Mouse (Mus musculus) CH12.LX (cell line): ENCODE results near the gene Fhit. TPM values are rescaled to one million over a fixed set of nuclear protein-coding genes. Genes with fewer than 3 reads are reported as not detected.

Experiments
- DNase-seq: peaks from one replicate; pipeline ENCODE4 v3.0.0-alpha.2; 2013; ENCODE audit errors: extremely low read depth
- H3K27ac ChIP-seq: 2 replicates; pipeline ENCODE4 v1.5.1; 2012; ENCODE audit warnings: low read depth, mild to moderate bottlenecking, control low read depth, moderate library complexity; ENCODE audit not compliant: insufficient read depth
- H3K27me3 ChIP-seq: replicated peaks from 2 replicates; pipeline ENCODE3; 2012; ENCODE audit warnings: inconsistent platforms
- H3K36me3 ChIP-seq, 2 experiments: replicated peaks in 1 of 2; 2 replicates each; pipeline versions ENCODE3 to v1.6.1; 2012; ENCODE audit warnings: inconsistent platforms in 1 of 2, low read length in 1 of 2, mild to moderate bottlenecking in 1 of 2, mixed read lengths in 1 of 2, moderate library complexity in 1 of 2; ENCODE audit not compliant: control insufficient read depth in 1 of 2, insufficient read depth in 1 of 2
- H3K4me1 ChIP-seq, 2 experiments: 2 replicates each; pipeline ENCODE4 v1.6.1; 2012; ENCODE audit warnings: inconsistent platforms in 1 of 2, moderate library complexity in 1 of 2; ENCODE audit not compliant: insufficient read depth in 2 of 2, control insufficient read depth in 1 of 2
- H3K4me2 ChIP-seq: 2 replicates; pipeline ENCODE4 v1.6.1; 2012; ENCODE audit warnings: low read depth, mild to moderate bottlenecking, control low read depth; ENCODE audit not compliant: poor library complexity, insufficient read depth, severe bottlenecking
- H3K4me3 ChIP-seq, 3 experiments: fragments of 150-350 bp in 1 of 3; sonication (generic) in 1 of 3; replicated peaks in 1 of 3; 2 replicates each; pipeline versions ENCODE3 to v1.5.1; 2011 to 2012; ENCODE audit warnings: low read depth in 2 of 3, low read length in 2 of 3, mild to moderate bottlenecking in 2 of 3, moderate library complexity in 2 of 3, control low read depth in 1 of 3, improper control_type of control experiment in 1 of 3, inconsistent platforms in 1 of 3, mixed read lengths in 1 of 3; ENCODE audit not compliant: poor library complexity in 1 of 3
- H3K79me2 ChIP-seq: replicated peaks from 2 replicates; pipeline ENCODE4 v1.6.1; 2012; ENCODE audit warnings: mild to moderate bottlenecking, moderate library complexity; ENCODE audit not compliant: control insufficient read depth, poor library complexity, insufficient read depth, severe bottlenecking; ENCODE audit errors: extremely low read depth
- H3K9ac ChIP-seq: 2 replicates; pipeline ENCODE4 v1.6.1; 2012; ENCODE audit warnings: low read depth, mild to moderate bottlenecking, control low read depth, moderate library complexity; ENCODE audit not compliant: insufficient read depth
- H3K9me3 ChIP-seq: replicated peaks from 2 replicates; pipeline ENCODE3; 2012; ENCODE audit warnings: low read length, inconsistent platforms, mixed read lengths
- BHLHE40 ChIP-seq: IDR thresholded peaks from 2 replicates; pipeline ENCODE4 v1.6.1; 2011; ENCODE audit warnings: mild to moderate bottlenecking, low read depth, low read length, improper control_type of control experiment
- CHD1 ChIP-seq: IDR thresholded peaks from 2 replicates; pipeline ENCODE4 v1.6.1; 2012; ENCODE audit warnings: low read depth, low read length, improper control_type of control experiment, inconsistent platforms
- CHD2 ChIP-seq: IDR thresholded peaks from 2 replicates; pipeline ENCODE4 v1.6.1; 2011; ENCODE audit warnings: low read length, improper control_type of control experiment
- E2F4 ChIP-seq: IDR thresholded peaks from 2 replicates; pipeline ENCODE4 v1.6.1; 2011; ENCODE audit warnings: low read depth, low read length, improper control_type of control experiment; ENCODE audit not compliant: insufficient replicate concordance
- ETS1 ChIP-seq: conservative IDR thresholded peaks from 2 replicates; pipeline ENCODE4 v1.6.1; 2012; ENCODE audit warnings: low read depth, mild to moderate bottlenecking, inconsistent platforms, low read length, improper control_type of control experiment, moderate library complexity
- HCFC1 ChIP-seq: IDR thresholded peaks from 2 replicates; pipeline ENCODE4 v1.6.1; 2012; ENCODE audit warnings: low read depth, mild to moderate bottlenecking, inconsistent platforms, low read length, improper control_type of control experiment
- JUN ChIP-seq: IDR thresholded peaks from 2 replicates; pipeline ENCODE4 v1.6.1; 2011; ENCODE audit warnings: low read depth, mild to moderate bottlenecking, low read length, improper control_type of control experiment, moderate library complexity; ENCODE audit not compliant: insufficient read depth
- MAX ChIP-seq: IDR thresholded peaks from 2 replicates; pipeline ENCODE4 v1.6.1; 2011; ENCODE audit warnings: low read length, improper control_type of control experiment
- NELFE ChIP-seq: IDR thresholded peaks from 2 replicates; pipeline ENCODE4 v1.6.1; 2011; ENCODE audit warnings: low read depth, low read length, improper control_type of control experiment
- RAD21 ChIP-seq: IDR thresholded peaks from 2 replicates; pipeline ENCODE4 v1.6.1; 2011; ENCODE audit warnings: low read depth, mild to moderate bottlenecking, low read length, improper control_type of control experiment, moderate library complexity
- SIN3A ChIP-seq: IDR thresholded peaks from 2 replicates; pipeline ENCODE4 v1.6.1; 2012; ENCODE audit warnings: low read length, improper control_type of control experiment, inconsistent platforms
- TBP ChIP-seq: conservative IDR thresholded peaks from 2 replicates; pipeline ENCODE4 v1.6.1; 2011; ENCODE audit warnings: low read depth, low read length, improper control_type of control experiment
- USF1 ChIP-seq: IDR thresholded peaks from 2 replicates; pipeline ENCODE4 v1.6.1; 2014; ENCODE audit warnings: low read depth, mild to moderate bottlenecking, inconsistent platforms, low read length, improper control_type of control experiment
- USF2 ChIP-seq: conservative IDR thresholded peaks from 2 replicates; pipeline ENCODE4 v1.6.1; 2011; ENCODE audit warnings: low read depth, low read length, improper control_type of control experiment
- ZKSCAN1 ChIP-seq: IDR thresholded peaks from 2 replicates; pipeline ENCODE4 v1.6.1; 2012; ENCODE audit warnings: low read depth, inconsistent platforms, low read length, improper control_type of control experiment, borderline replicate concordance
- ZMIZ1 ChIP-seq: IDR thresholded peaks from 2 replicates; pipeline ENCODE4 v1.6.1; 2012; ENCODE audit warnings: low read depth, mild to moderate bottlenecking, inconsistent platforms, low read length, improper control_type of control experiment
- ZNF384 ChIP-seq: IDR thresholded peaks from 2 replicates; pipeline ENCODE4 v1.6.1; 2012; ENCODE audit warnings: low read depth, low read length, improper control_type of control experiment, inconsistent platforms
- dilution Hi-C: fragments of 300-500 bp; cut with MboI; formaldehyde crosslinking; loops from 2 replicates; pipeline ENCODE4 v1.14.3; 2020; ENCODE audit warnings: low sequenced_read_pairs; ENCODE audit not compliant: extremely low pct_unique_long_range_greater_than_20kb, extremely low pct_ligation_motif_present
- in situ Hi-C: fragments of 300-500 bp; cut with MboI; formaldehyde crosslinking; loops from 3 replicates; pipeline ENCODE4 v1.14.3; 2019; ENCODE audit warnings: low sequenced_read_pairs, low pct_ligation_motif_present, low pct_unique_long_range_greater_than_20kb, mixed read lengths
- polyA plus RNA-seq: library from polyadenylated mRNA; unstranded; fragments of >175 nt; gene quantifications from 2 replicates; pipeline ENCODE4 v1.2.1, GENCODE M21; 2012; ENCODE audit warnings: low read depth; ENCODE audit not compliant: insufficient read length
- total RNA-seq, 2 experiments: library from RNA; depleted of rRNA; stranded (reverse); fragments of 300-350 nt in 1 of 2; fragments of >200 nt in 1 of 2; gene quantifications; 2 replicates each; pipeline ENCODE4 v1.2.3; 2012 to 2014

The Fhit gene
- total and polyA plus RNA-seq, 3 experiments: 0.64 to 1.9 (median 0.64) TPM

GRCm38 (mm10) chr14:10509252-10509651, 652.6 kb downstream of the Fhit start:
- H3K36me3 ChIP-seq: no peaks in the 10 kb centered on the region
- no peak for DNase-seq
- no peak for TF ChIP-seq SIN3A
- TF ChIP-seq CHD1: no peak
- TF ChIP-seq JUN: no peak
- no peak for TF ChIP-seq TBP
- TF ChIP-seq, all 38 proteins: peak for 0
- Histone ChIP-seq H3K4me3 (no peak overlapping the region), H3K4me2 (no peak overlapping the region), H3K79me2 (no peaks in the 10 kb centered on the region), H3K9ac (no peak overlapping the region), H3K4me1 (no peaks in the 10 kb centered on the region), H3K27ac (no peak overlapping the region), H3K27me3 (no peaks in the 10 kb centered on the region), H3K9me3 (no peaks in the 10 kb centered on the region)
- dilution Hi-C loops: no loop called here
- in situ Hi-C loops: no loop called here

- no peak for DNase-seq
- Histone ChIP-seq H3K27ac (no peak overlapping the region), H3K4me2 (no peak overlapping the region), H3K36me3 (no peaks in the 10 kb centered on the region), H3K79me2 (no peaks in the 10 kb centered on the region), H3K9ac (no peak overlapping the region), H3K4me1 (no peaks in the 10 kb centered on the region), H3K27me3 (no peaks in the 10 kb centered on the region), H3K4me3 (no peak overlapping the region), H3K9me3 (no peaks in the 10 kb centered on the region)
- TF ChIP-seq CHD1: no peak
- no peak for TF ChIP-seq NELFE
- TF ChIP-seq USF2: no peak
- no peak for TF ChIP-seq ZKSCAN1
- TF ChIP-seq ETS1: no peak
- no peak for TF ChIP-seq ZMIZ1
- no peak for TF ChIP-seq MAX
- dilution Hi-C loops (no loop called here), in situ Hi-C loops (no loop called here)
These were observed 654.3 kb downstream of the Fhit start for GRCm38 (mm10) chr14:10507560-10507959.

DNA sequence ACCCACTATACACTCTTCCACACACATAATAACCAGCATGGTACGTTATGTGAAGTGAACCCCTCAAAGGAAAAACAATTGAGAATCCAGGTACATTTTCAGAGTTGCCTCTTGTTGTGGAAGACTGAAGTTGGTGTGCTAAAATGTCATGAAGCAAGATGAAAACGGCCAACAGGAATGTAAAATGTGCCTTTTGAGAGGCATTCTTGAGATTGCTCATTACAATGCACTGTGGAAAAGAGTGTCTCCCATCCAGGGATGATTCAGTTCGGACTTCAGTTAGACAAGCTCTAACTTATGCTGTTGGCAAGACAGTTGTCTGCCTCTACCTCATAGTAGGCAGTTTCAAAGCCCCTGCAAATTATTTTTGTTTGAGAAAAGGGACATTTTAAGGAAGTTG, 676.0 kb downstream of the Fhit start:
- Histone ChIP-seq H3K36me3 (no peaks in the 10 kb centered on the region), H3K9me3 (no peaks in the 10 kb centered on the region), H3K79me2 (no peaks in the 10 kb centered on the region), H3K4me2 (no peak overlapping the region), H3K27ac (no peak overlapping the region), H3K27me3 (no peaks in the 10 kb centered on the region), H3K9ac (no peak overlapping the region), H3K4me3 (no peak overlapping the region), H3K4me1 (no peaks in the 10 kb centered on the region)
- in situ Hi-C loops (no loop called here), dilution Hi-C loops (no loop called here)
- no peak for DNase-seq
- TF ChIP-seq ZNF384: no peak
- no peak for TF ChIP-seq USF1
- no peak for TF ChIP-seq HCFC1
- TF ChIP-seq CHD2: no peak
- no peak for TF ChIP-seq E2F4
- no peak for TF ChIP-seq ETS1
- no peak for TF ChIP-seq ZKSCAN1
- TF ChIP-seq RAD21: no peak
- TF ChIP-seq BHLHE40: no peak
